Mouse (Mus musculus) small intestine, adult 2 months (tissue): Measurements from ENCODE around the gene Hydin.

Experiments
- CTCF ChIP-seq: fragments of 200-500 bp; IDR thresholded peaks from 2 replicates; pipeline ENCODE4 v1.5.1; 2012; ENCODE audit warnings: low read depth, mild to moderate bottlenecking, control low read depth, inconsistent platforms, low read length, moderate library complexity, mixed read lengths; ENCODE audit not compliant: insufficient replicate concordance, insufficient read length; ENCODE audit errors: extremely low read depth
- POLR2A ChIP-seq: fragments of 200-500 bp; IDR thresholded peaks from 2 replicates; pipeline ENCODE4 v1.6.1; 2012; ENCODE audit warnings: low read depth, mild to moderate bottlenecking, control low read depth, inconsistent platforms, low read length, moderate library complexity

DNA sequence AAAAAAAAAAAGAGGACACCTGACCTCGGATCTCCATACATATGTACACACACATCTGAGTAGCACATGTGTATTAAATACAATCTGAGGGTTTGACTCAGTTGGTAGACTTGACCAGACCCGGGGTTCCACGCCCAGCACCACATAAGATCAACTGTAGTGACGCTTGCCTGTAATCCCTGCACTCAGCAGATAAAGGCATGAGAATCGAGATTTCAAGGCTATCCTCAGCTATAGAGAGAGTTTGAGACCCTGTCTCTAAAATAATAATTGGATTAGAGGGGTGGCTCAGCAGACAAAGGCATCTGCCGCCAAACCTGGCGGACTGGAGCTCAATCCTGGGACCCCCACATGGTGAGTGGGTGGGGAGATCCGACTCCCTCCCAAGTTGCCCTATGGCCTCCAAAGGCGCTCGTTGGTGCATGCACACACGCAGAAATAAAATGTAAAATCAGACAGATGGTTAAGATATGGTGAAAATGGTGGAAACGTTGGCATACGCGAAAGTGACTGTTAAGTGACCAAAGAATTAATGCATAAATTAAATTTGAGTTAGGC lies 351.1 kb downstream of the Hydin start:
- TF ChIP-seq POLR2A: no peak
- no peak for TF ChIP-seq CTCF
